Mouse (Mus musculus) liver, embryonic 14.5 days (tissue): ENCODE measurements around the gene Elavl1. TPM values are rescaled to one million over a fixed set of nuclear protein-coding genes. Genes with fewer than 3 reads are reported as not detected.
A peak's percentile ranks its signal among the peaks of the same experiment; 100 is the strongest.

ENCODE experiments used
- ATAC-seq: fragments of 200-750 bp; cut with Nextera tagmentation; 2 replicates; pipeline ENCODE4 v1.8.0; 2017; ENCODE audit warnings: moderate number of reproducible peaks, mild to moderate bottlenecking, moderate library complexity; ENCODE audit not compliant: insufficient read depth
- DNase-seq, 3 experiments: peaks; one replicate each; pipeline ENCODE4 v3.0.0-alpha.2; 2012 to 2013; ENCODE audit warnings: low read depth in 3 of 3, low spot score in 3 of 3
- H3K27ac ChIP-seq: fragments of 300-500 bp; sonication (generic); 2 replicates; pipeline ENCODE4 v1.5.1; 2014; ENCODE audit warnings: moderate library complexity, mild to moderate bottlenecking, control low read depth, inconsistent platforms
- H3K27me3 ChIP-seq: fragments of 300-500 bp; sonication (generic); 2 replicates; pipeline ENCODE4 v1.6.1; 2014; ENCODE audit warnings: mild to moderate bottlenecking, low read length, moderate library complexity; ENCODE audit not compliant: control insufficient read depth, insufficient read depth
- H3K36me3 ChIP-seq: fragments of 300-500 bp; sonication (generic); replicated peaks from 2 replicates; pipeline ENCODE4 v1.6.1; 2014; ENCODE audit warnings: low read depth; ENCODE audit not compliant: control insufficient read depth, insufficient read depth
- H3K4me1 ChIP-seq, 2 experiments: fragments of 200-500 bp in 1 of 2; fragments of 300-500 bp in 1 of 2; sonication (generic) in 1 of 2; replicated peaks; 2 replicates each; pipeline ENCODE4 v1.6.1; 2012 to 2014; ENCODE audit warnings: antibody characterized with exemption in 1 of 2, inconsistent platforms in 1 of 2, low read length in 1 of 2; ENCODE audit not compliant: control insufficient read depth in 2 of 2, insufficient read depth in 2 of 2
- H3K4me2 ChIP-seq: fragments of 300-500 bp; sonication (generic); 2 replicates; pipeline ENCODE4 v1.6.1; 2014; ENCODE audit warnings: low read depth, mild to moderate bottlenecking, control low read depth, moderate library complexity
- H3K4me3 ChIP-seq, 2 experiments: fragments of 200-500 bp in 1 of 2; fragments of 300-500 bp in 1 of 2; sonication (generic) in 1 of 2; 2 replicates each; pipeline ENCODE4 v1.5.1; 2012 to 2014; ENCODE audit warnings: low read depth in 2 of 2, low read length in 2 of 2, mild to moderate bottlenecking in 2 of 2, control low read depth in 1 of 2, inconsistent platforms in 1 of 2, moderate library complexity in 1 of 2; ENCODE audit not compliant: insufficient read depth in 1 of 2
- H3K9ac ChIP-seq: fragments of 300-500 bp; sonication (generic); replicated peaks from 2 replicates; pipeline ENCODE4 v1.6.1; 2014; ENCODE audit warnings: mild to moderate bottlenecking, control low read depth, moderate library complexity
- H3K9me3 ChIP-seq: fragments of 300-500 bp; sonication (generic); 2 replicates; pipeline ENCODE4 v1.6.1; 2016; ENCODE audit warnings: low read length, mixed read lengths; ENCODE audit not compliant: control insufficient read depth
- CTCF ChIP-seq: IDR thresholded peaks from 2 replicates; pipeline ENCODE4 v1.5.1; 2016; ENCODE audit warnings: antibody characterized with exemption, low read depth, control low read depth
- EP300 ChIP-seq: IDR thresholded peaks from 2 replicates; pipeline ENCODE4 v1.6.1; 2016; ENCODE audit warnings: antibody characterized with exemption, low read depth
- WGBS: fragments of 180-500 bp; shearing (Covaris S2); extraction: QIAGEN DNeasy Blood & Tissue Kit; methylation state at CpG from one replicate; pipeline ENCODE4 v1.1.7; 2014; ENCODE audit not compliant: insufficient replicate concordance; 5-methylcytosine and 5-hydroxymethylcytosine counted together
- polyA plus RNA-seq, 2 experiments: library from polyadenylated mRNA; depleted of rRNA in 1 of 2; stranded (reverse) in 1 of 2; unstranded in 1 of 2; fragments of >200 nt; fragmentation: Nextera tagmentation in 1 of 2; extraction: Ambion mirVana in 1 of 2; gene quantifications; 2 replicates each; pipeline versions ENCODE4 v1.2.1 to v1.2.3; 2012 to 2014

Elavl1 gene
- polyA plus RNA-seq (2012; rRNA removed) (23.9 and 32.5 TPM in 2 replicates), polyA plus RNA-seq (2014; fragmentation: Nextera tagmentation; extraction: Ambion mirVana) (94.5 and 118 TPM in 2 replicates)

DNA sequence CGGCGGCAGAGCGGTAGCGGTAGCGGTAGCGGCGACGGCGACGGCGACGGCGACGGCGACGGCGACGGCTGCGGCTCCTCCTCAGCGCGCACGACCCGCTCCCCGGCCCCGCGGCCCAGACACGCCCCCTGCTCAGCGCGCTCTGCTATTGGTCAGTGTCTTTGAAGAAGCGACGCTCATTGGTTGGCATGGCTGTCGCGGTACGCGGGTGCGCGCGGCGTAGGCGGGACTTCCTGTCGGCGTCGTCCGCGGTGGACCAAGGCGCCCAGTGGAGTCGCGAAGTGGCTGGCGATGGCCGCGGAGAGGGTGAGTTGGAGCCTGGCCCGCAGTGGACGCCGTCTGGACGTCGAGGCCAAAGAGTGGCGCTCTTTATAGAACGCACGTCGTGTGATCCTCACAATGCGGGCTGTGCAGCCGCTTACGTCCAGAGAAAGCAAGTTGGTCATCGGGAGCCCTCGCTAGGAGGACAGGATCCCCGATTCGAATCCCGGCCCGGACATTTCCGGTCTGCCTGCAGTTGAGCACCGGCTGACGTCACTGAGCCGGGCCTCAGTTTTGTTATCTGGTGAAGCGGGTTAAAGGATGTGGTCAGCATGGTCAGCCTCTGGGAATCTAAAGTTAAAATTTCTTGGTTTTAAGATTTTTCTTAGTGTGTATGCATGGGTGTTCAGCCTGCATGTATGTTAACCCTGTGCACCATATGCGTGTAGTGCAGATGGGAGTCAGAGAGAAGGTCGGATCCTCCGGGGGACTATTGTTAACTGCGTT, at the start of gene Elavl1, which contains the start of gene Ccl25:
Gene Elavl1 (minus strand): TSS at position 431 of the 768 bp plus-strand sequence.
Gene Ccl25 (plus strand): TSS at position 228 of the 768 bp plus-strand sequence.
- H3K27ac ChIP-seq: peak within 1 kb of the TSS; percentile 84
- DNase-seq (peak; percentile 92), ATAC-seq (peak; percentile 95)
- H3K9me3 ChIP-seq: no peaks in the 10 kb centered on the region
- TF ChIP-seq EP300 (no peak; the same call in 1 of the 2 replicates), CTCF (no peak; the same call in 1 of the 2 replicates)
- WGBS: under 1% methylated on average over 77 of the region's 78 CpGs
- H3K4me1 ChIP-seq: peaks cover 19 to 23% of the 10 kb centered on the region in 2 experiments
- H3K4me3 ChIP-seq: peak within 1 kb of the TSS; percentile 90 to 100
- H3K4me2 ChIP-seq: peak within 1 kb of the TSS; percentile 97
- no peaks in the 10 kb centered on the region for H3K27me3 ChIP-seq
- peak within 1 kb of the TSS; percentile 99 for H3K9ac ChIP-seq
- H3K36me3 ChIP-seq: peaks cover 38% of the 10 kb centered on the region

- DNase-seq: no peak
Measured at GRCm38 (mm10) chr8:4372657-4373056, 47.4 kb upstream of the Elavl1 start.

GRCm38 (mm10) chr8:4370078-4370477, 44.9 kb upstream of the Elavl1 start:
- H3K4me3 ChIP-seq: no peak overlapping the region
- ATAC-seq (peak; percentile 48; the same call in 1 of the 2 replicates), DNase-seq (peak in 2 of 3 experiments; percentile 3 to 13)
- no peaks in the 10 kb centered on the region for H3K4me1 ChIP-seq
- H3K27me3 ChIP-seq: no peaks in the 10 kb centered on the region
- TF ChIP-seq EP300 (no peak), CTCF (peak; percentile 66)
- no peaks in the 10 kb centered on the region for H3K9me3 ChIP-seq
- no peaks in the 10 kb centered on the region for H3K36me3 ChIP-seq
- H3K9ac ChIP-seq: no peak overlapping the region
- H3K27ac ChIP-seq: no peak overlapping the region
- no peak overlapping the region for H3K4me2 ChIP-seq
- WGBS: 23% methylated on average over 2 of the region's 2 CpGs

More at GRCm38 (mm10) chr8:4372657-4373056, 47.4 kb upstream of the Elavl1 start:
- Histone ChIP-seq H3K4me2 (no peak overlapping the region), H3K9ac (no peak overlapping the region), H3K27me3 (no peaks in the 10 kb centered on the region), H3K27ac (no peak overlapping the region), H3K4me3 (no peak overlapping the region), H3K36me3 (no peaks in the 10 kb centered on the region), H3K4me1 (no peaks in the 10 kb centered on the region), H3K9me3 (no peaks in the 10 kb centered on the region)
- 56% methylated on average over 2 of the region's 2 CpGs for WGBS
- TF ChIP-seq EP300 (no peak), CTCF (peak; percentile 36; the same call in 1 of the 2 replicates)
- ATAC-seq: no peak

GRCm38 (mm10) chr8:4368470-4368869, 43.3 kb upstream of the Elavl1 start:
- H3K36me3 ChIP-seq: no peaks in the 10 kb centered on the region
- H3K27ac ChIP-seq: no peak overlapping the region
- no peak overlapping the region for H3K4me3 ChIP-seq
- no peak for DNase-seq
- H3K4me1 ChIP-seq: no peaks in the 10 kb centered on the region
- 77% methylated on average over 4 of the region's 4 CpGs for WGBS
- H3K9me3 ChIP-seq: no peaks in the 10 kb centered on the region
- no peak overlapping the region for H3K9ac ChIP-seq
- H3K4me2 ChIP-seq: no peak overlapping the region
- no peak for ATAC-seq
- TF ChIP-seq EP300: no peak
- TF ChIP-seq CTCF: no peak
- no peaks in the 10 kb centered on the region for H3K27me3 ChIP-seq

DNA sequence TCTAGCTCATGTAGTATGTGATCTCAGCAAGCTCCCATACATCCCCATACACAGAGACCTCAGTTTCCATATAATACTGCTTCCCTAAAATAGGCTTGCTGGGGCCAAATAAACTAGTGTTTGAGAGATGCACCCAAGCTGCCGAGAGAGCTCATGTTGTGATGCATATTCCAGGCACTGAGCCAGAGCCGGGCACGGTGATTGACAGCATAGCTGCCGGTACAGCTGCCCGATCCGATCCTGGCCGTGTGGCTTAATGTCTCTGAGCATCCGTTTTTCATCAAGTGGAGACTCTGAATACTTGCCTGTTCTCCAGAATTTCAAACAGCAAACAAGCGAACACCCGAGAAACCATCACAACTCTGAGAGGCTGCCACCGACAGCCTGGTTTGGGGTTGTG, 42.6 kb upstream of the Elavl1 start:
- Histone ChIP-seq H3K36me3 (no peaks in the 10 kb centered on the region), H3K4me2 (no peak overlapping the region), H3K9ac (no peak overlapping the region), H3K4me3 (no peak overlapping the region), H3K4me1 (no peaks in the 10 kb centered on the region), H3K27ac (no peak overlapping the region), H3K9me3 (no peaks in the 10 kb centered on the region), H3K27me3 (no peaks in the 10 kb centered on the region)
- DNase-seq (no peak), ATAC-seq (no peak)
- TF ChIP-seq EP300 (no peak), CTCF (no peak)
- 71% methylated on average over 11 of the region's 11 CpGs for WGBS
